Mouse (Mus musculus): ENCODE measurements at regions not wholly inside any gene's neighbourhood (a gene's known extent, or its start where the extent isn't known, plus 50 kb on each side); places are given as distances from the start of the nearest gene placed in this dataset.

DNA sequence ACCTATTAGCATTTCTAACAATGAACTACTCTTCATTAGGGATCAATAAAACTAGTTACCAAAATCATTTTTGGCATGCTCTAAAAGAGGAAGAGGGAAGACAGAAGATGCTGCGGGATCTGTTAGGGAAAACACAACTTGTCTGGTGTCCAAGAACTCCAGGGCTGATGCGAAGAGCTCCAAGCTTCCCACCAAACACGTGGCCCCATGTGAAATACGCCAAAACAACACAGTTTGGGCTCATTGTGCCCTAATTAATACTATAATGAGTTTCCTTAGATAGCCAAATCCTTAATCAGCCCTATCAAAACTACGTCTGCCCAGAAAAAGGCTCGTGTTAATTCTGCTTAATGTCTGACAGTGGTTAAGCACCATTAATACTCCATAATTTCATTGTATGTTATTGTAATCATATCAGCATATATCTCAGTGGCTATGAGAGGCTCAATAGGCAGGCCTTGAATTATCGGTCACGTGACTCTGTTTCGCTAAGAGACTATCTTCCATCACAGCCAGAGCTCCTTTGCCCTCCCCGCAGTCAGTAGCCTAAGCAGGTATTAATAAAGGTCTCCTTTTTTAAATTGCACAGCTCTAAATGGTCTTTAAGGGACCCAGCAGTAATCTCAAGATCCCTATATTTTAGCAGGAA lies 223.6 kb upstream of the Pou3f3 start:
- DNase-seq (ENCODE audit: low spot score): no peak

GRCm38 (mm10) chr1:42472495-42473230 lies 222.9 kb upstream of the Pou3f3 start:
- DNase-seq (ENCODE audit: low spot score): no peak

- no peak for DNase-seq (ENCODE audit: low spot score)
These were observed 221.4 kb upstream of the Pou3f3 start for GRCm38 (mm10) chr1:42474197-42474596.

- no peak for DNase-seq (ENCODE audit: low spot score)
These were observed 220.7 kb upstream of the Pou3f3 start for GRCm38 (mm10) chr1:42474831-42475230.

- DNase-seq (ENCODE audit: low spot score): no peak
These were observed 219.9 kb upstream of the Pou3f3 start for GRCm38 (mm10) chr1:42475629-42476028.

- no peak for DNase-seq (ENCODE audit: low spot score)
These were observed 215.1 kb upstream of the Pou3f3 start for GRCm38 (mm10) chr1:42480348-42480920.

DNA sequence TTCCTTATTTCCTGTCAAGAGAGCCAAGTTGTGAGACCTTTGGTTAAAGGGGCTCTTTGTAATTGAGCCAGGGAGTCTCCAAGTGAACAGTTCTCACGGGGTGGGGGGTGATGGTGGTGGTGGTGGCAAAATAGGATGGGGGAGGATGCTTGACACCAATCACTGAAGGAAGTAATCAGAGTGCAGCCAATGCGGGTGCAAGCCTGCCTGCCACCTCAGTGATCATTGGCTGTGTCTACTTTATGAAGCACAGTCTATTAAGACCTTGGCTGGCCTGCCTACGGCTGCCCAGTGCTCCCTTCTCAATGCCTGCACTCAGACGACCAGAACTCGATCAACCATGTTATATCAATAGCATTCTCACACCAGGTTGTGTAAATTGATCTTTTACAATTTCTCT lies 206.0 kb upstream of the Pou3f3 start:
- no peak for DNase-seq (ENCODE audit: low spot score)

DNA sequence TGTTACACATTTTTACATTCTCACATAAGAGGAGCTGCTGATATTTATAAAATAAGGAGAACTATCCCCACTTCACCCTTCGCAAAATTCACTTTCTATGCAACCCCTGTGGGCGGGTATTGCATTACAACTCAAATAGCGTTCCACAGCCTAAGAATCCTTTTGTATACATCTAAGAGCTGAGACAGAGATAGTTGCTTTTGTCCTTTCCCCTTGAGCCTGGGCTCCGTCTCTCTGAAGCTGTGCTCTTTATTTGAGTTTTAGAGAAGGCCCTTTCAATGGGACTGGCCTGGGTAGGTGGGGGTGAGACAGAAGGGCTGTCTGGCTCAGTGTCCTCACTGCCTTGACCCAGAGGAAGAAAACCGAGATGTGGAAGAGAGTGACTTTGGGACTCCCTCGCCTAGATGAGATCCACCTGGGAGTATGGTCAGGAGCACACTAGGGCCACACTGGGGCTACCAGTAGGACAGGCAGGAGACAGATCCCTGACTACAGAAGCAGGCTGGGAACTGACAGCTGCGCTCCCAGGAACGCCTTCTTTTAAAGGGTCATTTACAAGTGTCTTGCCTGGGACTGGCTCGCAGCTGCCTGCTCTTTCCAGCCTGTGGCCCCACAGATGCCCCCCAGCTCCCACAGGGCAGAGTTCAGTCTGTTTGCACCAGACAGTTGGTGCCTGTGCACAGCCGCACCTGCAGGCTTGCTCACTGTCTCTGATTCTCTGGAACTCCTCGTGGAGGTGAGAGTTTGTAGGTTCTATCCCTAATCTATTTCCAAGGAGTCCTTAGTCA lies 204.5 kb upstream of the Pou3f3 start:
- DNase-seq (ENCODE audit: low spot score): no peak

- DNase-seq (ENCODE audit: low spot score): no peak
These were observed 203.8 kb upstream of the Pou3f3 start for GRCm38 (mm10) chr1:42491644-42492277.

DNA sequence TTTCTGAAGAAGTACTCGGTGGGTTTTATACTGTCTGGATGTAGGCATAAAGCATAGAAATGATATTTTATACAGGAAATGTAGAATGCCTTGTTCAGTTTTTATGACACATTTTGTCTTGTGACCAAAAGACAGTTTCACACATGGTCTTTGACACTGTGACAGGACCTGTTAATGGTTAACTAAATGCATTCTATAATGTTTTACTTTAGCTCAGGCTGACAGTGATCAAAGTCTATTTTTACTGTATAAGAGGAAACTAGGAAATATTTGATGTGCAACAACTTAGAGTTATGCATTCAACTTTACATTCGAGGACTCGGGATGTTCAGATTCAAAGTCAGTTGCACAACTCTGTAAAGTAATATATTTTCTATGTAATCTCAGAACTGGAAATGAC lies 199.5 kb upstream of the Pou3f3 start:
- DNase-seq (ENCODE audit: low spot score): no peak

- DNase-seq (ENCODE audit: low spot score): no peak
These were observed 199.1 kb upstream of the Pou3f3 start for GRCm38 (mm10) chr1:42496433-42496832.

DNA sequence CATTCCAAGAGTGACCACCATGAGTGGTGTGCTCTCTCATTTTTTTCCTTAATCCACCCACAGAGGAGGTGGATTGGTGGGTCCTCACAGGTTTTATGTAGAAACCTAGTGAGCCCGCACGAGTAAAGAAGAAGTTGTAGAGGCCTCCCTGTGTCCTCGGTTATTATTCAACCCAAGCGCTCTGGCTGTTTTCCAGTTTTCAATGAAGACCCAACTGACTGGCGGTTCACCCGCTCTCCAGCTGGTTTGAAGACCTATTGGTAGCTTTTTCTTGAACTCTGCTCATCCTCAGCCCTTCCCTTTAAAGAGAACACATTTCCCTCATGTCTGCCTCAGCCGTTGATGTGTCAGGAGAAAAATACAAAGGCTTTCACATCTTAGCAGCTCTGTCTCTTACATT lies 196.7 kb upstream of the Pou3f3 start:
- no peak for DNase-seq (ENCODE audit: low spot score)

DNA sequence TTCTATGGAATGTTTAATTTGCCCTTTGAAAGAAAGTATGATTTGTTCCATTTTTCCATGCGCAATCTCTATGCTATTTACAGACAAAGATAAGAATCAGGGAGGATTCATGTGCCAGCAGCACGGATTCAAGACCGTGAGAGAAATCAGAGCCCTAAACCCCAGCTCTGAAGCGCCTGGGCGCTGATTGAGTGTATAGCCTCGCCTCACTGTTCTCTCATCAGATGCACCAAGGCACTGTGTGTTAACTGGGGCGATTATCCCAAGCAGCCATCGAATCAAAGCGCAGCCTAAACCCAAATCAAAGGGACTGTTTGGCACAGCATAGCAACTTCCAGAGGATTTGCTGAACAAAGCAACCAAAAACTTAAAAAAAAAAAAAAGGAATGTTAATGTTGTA lies 191.1 kb upstream of the Pou3f3 start:
- DNase-seq (ENCODE audit: low spot score): no peak

- DNase-seq (ENCODE audit: low spot score): no peak
These were observed 190.4 kb upstream of the Pou3f3 start for GRCm38 (mm10) chr1:42505048-42505729.

GRCm38 (mm10) chr1:42514417-42514816 lies 181.2 kb upstream of the Pou3f3 start:
- DNase-seq (ENCODE audit: low spot score): no peak

DNA sequence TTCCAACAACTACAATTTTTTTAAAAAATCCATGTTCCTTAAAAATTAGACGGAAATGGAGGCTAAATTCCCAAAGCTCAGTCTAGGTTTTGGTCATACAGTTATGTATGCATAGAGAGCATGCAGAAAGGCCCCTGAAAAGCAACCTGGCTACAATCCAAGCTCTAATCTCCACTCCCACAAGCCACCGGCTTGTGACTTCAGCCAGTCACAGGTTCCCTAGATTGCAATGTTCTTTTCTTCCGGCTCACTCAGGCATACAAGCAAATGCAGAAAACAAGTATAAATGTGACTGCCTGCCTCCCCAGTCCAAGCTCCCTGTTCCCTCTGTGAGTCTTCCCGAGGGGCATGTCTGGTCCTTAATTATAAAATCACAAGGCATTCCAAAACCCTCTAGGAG lies 171.2 kb upstream of the Pou3f3 start:
- DNase-seq (ENCODE audit: low spot score): no peak

DNA sequence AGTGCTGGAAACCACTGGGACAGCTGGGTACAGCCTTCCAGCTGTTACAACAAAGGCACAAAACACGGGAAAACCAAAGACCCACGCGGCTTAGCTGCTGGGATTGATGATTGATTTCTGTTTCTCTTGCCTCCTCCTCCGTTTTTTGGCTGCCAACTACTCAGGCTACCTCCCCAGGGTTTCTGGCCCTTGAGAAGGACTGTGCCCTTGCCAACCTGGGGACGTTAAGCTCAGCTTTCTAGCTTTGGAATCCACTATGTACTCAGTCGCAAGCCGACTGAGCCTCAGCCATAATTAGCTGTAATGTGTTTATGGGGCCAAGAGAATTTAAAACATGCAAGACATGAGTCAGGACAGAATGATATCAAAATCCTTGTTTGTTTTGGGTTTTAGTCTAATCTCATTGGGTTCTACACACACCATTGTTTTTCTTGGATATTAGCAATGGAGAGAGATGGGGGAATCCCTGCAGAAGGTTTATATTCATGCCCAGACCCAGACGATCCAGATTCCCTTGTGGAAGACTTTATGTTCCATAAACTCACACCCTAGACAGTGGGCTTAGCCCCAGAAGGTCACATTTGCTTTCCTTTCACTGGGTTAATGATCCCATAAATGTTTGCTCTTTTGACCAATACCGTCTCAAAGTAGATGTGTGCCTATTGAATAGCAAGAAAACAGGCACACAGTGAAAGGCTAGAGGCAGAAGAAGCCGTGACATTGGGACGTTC lies 167.7 kb upstream of the Pou3f3 start:
- no peak for DNase-seq (ENCODE audit: low spot score)

GRCm38 (mm10) chr1:42532908-42533307 lies 162.7 kb upstream of the Pou3f3 start:
- peak; percentile 58 for DNase-seq (ENCODE audit: low spot score)

DNA sequence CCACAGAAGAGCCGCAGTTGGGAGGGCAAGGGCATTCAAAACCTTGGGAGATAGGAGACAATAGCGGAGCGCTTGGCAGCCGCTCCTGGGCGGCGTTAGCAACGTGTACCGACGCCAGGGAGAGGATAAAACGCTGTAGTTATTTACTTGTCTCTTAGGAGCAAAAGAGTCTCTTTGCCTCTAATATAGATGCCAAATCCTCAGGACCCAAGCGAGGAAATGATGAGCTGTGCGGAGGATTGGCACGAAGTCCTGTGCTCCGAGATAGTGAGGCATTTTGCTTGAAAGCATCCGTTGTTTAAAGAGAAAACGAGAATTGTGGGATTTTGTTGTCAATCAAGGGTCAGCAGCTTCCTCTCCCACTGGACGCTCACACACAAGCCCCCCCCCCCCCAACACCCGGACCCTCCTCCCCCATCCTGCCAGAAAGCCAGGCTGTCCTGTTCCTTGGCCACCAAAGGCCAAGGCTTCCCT lies 156.5 kb upstream of the Pou3f3 start:
- DNase-seq (ENCODE audit: low spot score): no peak
